In genomic region chr6:8403127-8403526, GRCm38 (mm10) we compare ENCODE assay signal across 25 mouse cellular contexts.
"Had no signal": no experiment of that assay in that cellular context is flagged by ENCODE, and none has a peak within 500 bp of the region (broad histone marks: within the 10 kb centered on the region; RNA-seq: fewer than 3 reads in every experiment).

No protein-coding gene starts in this region.

- H3K4me3 ChIP-seq: intestine, embryonic 15.5 days; kidney, embryonic 15.5 days; limb, embryonic 10.5 days; limb, embryonic 13.5 days; liver, embryonic 12.5 days; liver, embryonic 15.5 days; lung, embryonic 15.5 days; megakaryocyte, embryonic 14.5 days; midbrain, embryonic 10.5 days; midbrain, embryonic 13.5 days; myocyte; neural tube, embryonic 13.5 days had no signal

- H3K4me2 ChIP-seq: intestine, embryonic 15.5 days; kidney, embryonic 15.5 days; limb, embryonic 13.5 days; liver, embryonic 12.5 days; liver, embryonic 15.5 days; lung, embryonic 15.5 days; midbrain, embryonic 13.5 days; neural tube, embryonic 13.5 days had no signal

- DNase-seq: kidney, adult 11 months; kidney, adult 8-10 months; kidney, postnatal 10 days; kidney, postnatal 36 days; liver; lung, adult 18-20 months; lung, postnatal 10 days; lung, postnatal 36 days; retina, postnatal 1 day; right cerebral cortex, postnatal 4 days; thymus, postnatal 25 days had no signal

- H3K9me3 ChIP-seq: intestine, embryonic 15.5 days; kidney, embryonic 15.5 days; limb, embryonic 10.5 days; limb, embryonic 13.5 days; liver, embryonic 12.5 days; liver, embryonic 15.5 days; lung, embryonic 15.5 days; megakaryocyte, embryonic 14.5 days; midbrain, embryonic 10.5 days; midbrain, embryonic 13.5 days; neural tube, embryonic 13.5 days had no signal

- H3K4me1 ChIP-seq: intestine, embryonic 15.5 days; kidney, embryonic 15.5 days; limb, embryonic 10.5 days; liver, embryonic 12.5 days; liver, embryonic 15.5 days; lung, embryonic 15.5 days; megakaryocyte, embryonic 14.5 days; midbrain, embryonic 10.5 days had no signal

- H3K9ac ChIP-seq: intestine, embryonic 15.5 days; kidney, embryonic 15.5 days; limb, embryonic 13.5 days; liver, embryonic 12.5 days; liver, embryonic 15.5 days; lung, embryonic 15.5 days; midbrain, embryonic 13.5 days; neural tube, embryonic 13.5 days had no signal

- ATAC-seq: intestine, embryonic 15.5 days; liver, embryonic 12.5 days; midbrain, embryonic 13.5 days; midbrain, embryonic 16.5 days had no signal

- H3K36me3 ChIP-seq: intestine, embryonic 15.5 days; kidney, embryonic 15.5 days; limb, embryonic 10.5 days; limb, embryonic 13.5 days; liver, embryonic 12.5 days; liver, embryonic 15.5 days; lung, embryonic 15.5 days; midbrain, embryonic 10.5 days; neural tube, embryonic 13.5 days had no signal

- H3K27ac ChIP-seq: intestine, embryonic 15.5 days; kidney, embryonic 15.5 days; limb, embryonic 10.5 days; limb, embryonic 13.5 days; liver, embryonic 12.5 days; liver, embryonic 15.5 days; lung, embryonic 15.5 days; midbrain, embryonic 10.5 days; midbrain, embryonic 13.5 days; neural tube, embryonic 13.5 days; stomach, postnatal 0 days had no signal

- H3K27me3 ChIP-seq: intestine, embryonic 15.5 days; kidney, embryonic 15.5 days; limb, embryonic 13.5 days; liver, embryonic 12.5 days; liver, embryonic 15.5 days; lung, embryonic 15.5 days; megakaryocyte, embryonic 14.5 days; midbrain, embryonic 13.5 days; neural tube, embryonic 13.5 days had no signal
